Mouse (Mus musculus) heart, postnatal 0 days (tissue): ENCODE results near the gene Hcfc2. TPM values are rescaled to one million over a fixed set of nuclear protein-coding genes. Genes with fewer than 3 reads are reported as not detected.
A peak's percentile ranks its signal among the peaks of the same experiment; 100 is the strongest.

Experiments
- ATAC-seq: fragments of 200-750 bp; cut with Nextera tagmentation; 2 replicates; pipeline ENCODE4 v1.8.0; 2017; ENCODE audit warnings: low read depth, moderate number of reproducible peaks, moderate library complexity; ENCODE audit not compliant: insufficient read depth
- DNase-seq: peaks from one replicate; pipeline ENCODE4 v3.0.0-alpha.2; 2016; ENCODE audit warnings: low spot score
- H3K27ac ChIP-seq: fragments of 300-500 bp; sonication (generic); 2 replicates; pipeline ENCODE4 v1.5.1; 2014; ENCODE audit warnings: low read depth, mild to moderate bottlenecking
- H3K27me3 ChIP-seq: fragments of 300-500 bp; sonication (generic); 2 replicates; pipeline ENCODE4 v1.6.1; 2014; ENCODE audit warnings: low read length, mixed read lengths; ENCODE audit not compliant: control insufficient read depth, insufficient read depth
- H3K36me3 ChIP-seq: fragments of 300-500 bp; sonication (generic); replicated peaks from 2 replicates; pipeline ENCODE4 v1.6.1; 2014; ENCODE audit warnings: low read length, mixed read lengths; ENCODE audit not compliant: control insufficient read depth, insufficient read depth
- H3K4me1 ChIP-seq: fragments of 300-500 bp; sonication (generic); 2 replicates; pipeline ENCODE4 v1.6.1; 2014; ENCODE audit warnings: antibody characterized with exemption; ENCODE audit not compliant: control insufficient read depth, insufficient read depth
- H3K4me2 ChIP-seq: fragments of 300-500 bp; sonication (generic); 2 replicates; pipeline ENCODE4 v1.6.1; 2014; ENCODE audit warnings: low read depth, mild to moderate bottlenecking, low read length, moderate library complexity
- H3K4me3 ChIP-seq: fragments of 300-500 bp; sonication (generic); 2 replicates; pipeline ENCODE4 v1.5.1; 2014; ENCODE audit warnings: low read depth, low read length
- H3K9ac ChIP-seq: fragments of 300-500 bp; sonication (generic); replicated peaks from 2 replicates; pipeline ENCODE4 v1.6.1; 2014; ENCODE audit warnings: low read depth, low read length, mixed read lengths
- H3K9me3 ChIP-seq: fragments of 300-500 bp; sonication (generic); replicated peaks from 2 replicates; pipeline ENCODE4 v1.6.1; 2016; ENCODE audit warnings: low read length; ENCODE audit not compliant: control insufficient read depth
- CTCF ChIP-seq: IDR thresholded peaks from 2 replicates; pipeline ENCODE4 v1.5.1; 2016; ENCODE audit warnings: antibody characterized with exemption, control low read depth, low read depth
- EP300 ChIP-seq: IDR thresholded peaks from 2 replicates; pipeline ENCODE4 v1.6.1; 2016; ENCODE audit warnings: antibody characterized with exemption, low read depth
- WGBS: fragments of 180-500 bp; shearing (Covaris S2); extraction: QIAGEN DNeasy Blood & Tissue Kit; methylation state at CpG from one replicate; pipeline ENCODE4 v1.1.7; 2014; 5-methylcytosine and 5-hydroxymethylcytosine counted together
- polyA plus RNA-seq: library from polyadenylated mRNA; unstranded; fragments of >200 nt; fragmentation: Nextera tagmentation; extraction: Ambion mirVana; gene quantifications from 2 replicates; pipeline ENCODE4 v1.2.1, GENCODE M21; 2015
- total RNA-seq: library from RNA; depleted of rRNA; stranded (reverse); fragments of >200 nt; gene quantifications from 2 replicates; pipeline ENCODE4 v1.2.3, GENCODE M21; 2014; ENCODE audit warnings: low replicate concordance

Hcfc2 gene
- total and polyA plus RNA-seq, 2 experiments from 2014 or later = 30.5 to 34.3 TPM

DNA sequence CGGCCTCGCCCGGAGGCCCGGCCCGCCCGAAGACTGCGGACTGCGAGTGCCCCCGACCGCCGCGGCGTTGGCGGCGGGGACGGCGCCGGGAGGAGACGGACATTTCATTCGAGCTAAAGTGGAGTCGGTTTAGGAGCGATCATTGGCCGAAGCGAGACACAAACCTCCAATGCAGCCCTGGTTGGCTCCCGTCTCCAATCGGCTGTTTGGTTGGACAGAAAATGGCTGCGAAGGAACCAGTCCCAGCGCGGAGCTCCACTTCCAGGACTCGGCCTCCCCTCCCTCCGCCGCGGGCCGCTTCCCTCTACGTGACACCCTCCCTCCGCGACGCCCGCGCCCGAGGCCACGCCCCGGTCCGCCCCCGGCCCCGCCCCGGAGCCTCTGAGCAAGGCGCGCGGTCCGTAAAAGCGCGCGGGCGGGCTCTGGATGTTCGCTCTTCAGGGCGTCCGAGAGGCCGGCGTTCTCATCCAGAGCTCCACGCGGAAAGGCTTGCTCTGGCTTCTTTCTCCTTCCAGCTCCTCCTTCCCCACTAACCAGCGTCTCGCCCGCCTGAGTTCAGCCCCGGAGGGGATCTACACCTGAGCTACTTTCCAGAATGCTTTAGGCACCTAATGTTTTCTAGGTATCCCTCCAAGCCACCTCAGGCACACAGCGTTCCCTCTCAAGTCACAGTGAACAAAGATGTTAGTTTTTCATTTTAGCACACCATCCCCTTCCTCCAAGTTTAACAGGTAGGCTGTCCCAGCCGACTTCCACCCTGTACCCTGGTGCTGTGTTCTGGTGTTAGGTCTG is 68.1 kb downstream of the Hcfc2 start, which contains the start of gene Nfyb:
TSS of gene Nfyb (minus strand) at position 305 of the 792 bp plus-strand sequence.
- Histone ChIP-seq H3K27me3 (no peaks in the 10 kb centered on the region), H3K9ac (peak within 1 kb of the TSS; percentile 97), H3K4me3 (peak within 1 kb of the TSS; percentile 92), H3K4me2 (peak within 1 kb of the TSS; percentile 75), H3K4me1 (peaks cover 16% of the 10 kb centered on the region), H3K36me3 (peaks cover 19% of the 10 kb centered on the region), H3K9me3 (no peaks in the 10 kb centered on the region), H3K27ac (peak within 1 kb of the TSS; percentile 100)
- TF ChIP-seq CTCF (no peak), EP300 (0 out of 2 replicates have a peak, but pooled peaks have one; percentile 36)
- DNase-seq (peak; percentile 99), ATAC-seq (peak; percentile 94)
- under 1% methylated on average over 49 of the region's 68 CpGs for WGBS

DNA sequence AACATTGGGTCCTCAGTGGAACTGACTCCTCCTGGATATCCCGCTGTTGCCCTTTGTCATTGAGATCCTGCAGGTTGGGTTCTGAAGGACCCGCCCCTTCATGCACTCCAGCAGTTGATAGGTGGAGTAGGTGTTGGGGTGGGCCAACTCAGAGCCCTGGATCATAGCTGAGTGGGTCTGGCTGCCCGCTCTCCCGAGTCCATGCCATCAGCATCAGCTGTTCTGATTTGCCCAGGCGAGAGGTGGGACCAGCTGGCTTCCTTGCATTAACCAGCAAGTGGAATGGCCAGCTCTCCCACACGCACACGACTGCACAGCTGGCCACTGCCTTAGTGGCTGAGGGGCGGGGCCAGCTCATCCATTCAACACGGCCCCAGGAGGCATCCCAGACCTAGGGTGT is 72.9 kb downstream of the Hcfc2 start:
- Histone ChIP-seq H3K4me3 (no peak overlapping the region), H3K27me3 (no peaks in the 10 kb centered on the region), H3K27ac (no peak overlapping the region), H3K4me1 (peaks cover 4% of the 10 kb centered on the region; the same call in 1 of the 2 replicates), H3K36me3 (no peaks in the 10 kb centered on the region), H3K4me2 (no peak overlapping the region), H3K9me3 (no peaks in the 10 kb centered on the region), H3K9ac (no peak overlapping the region)
- no peak for ATAC-seq
- TF ChIP-seq CTCF = no peak
- no peak for TF ChIP-seq EP300
- DNase-seq = no peak
- 23% methylated on average over 9 of the region's 9 CpGs for WGBS

DNA sequence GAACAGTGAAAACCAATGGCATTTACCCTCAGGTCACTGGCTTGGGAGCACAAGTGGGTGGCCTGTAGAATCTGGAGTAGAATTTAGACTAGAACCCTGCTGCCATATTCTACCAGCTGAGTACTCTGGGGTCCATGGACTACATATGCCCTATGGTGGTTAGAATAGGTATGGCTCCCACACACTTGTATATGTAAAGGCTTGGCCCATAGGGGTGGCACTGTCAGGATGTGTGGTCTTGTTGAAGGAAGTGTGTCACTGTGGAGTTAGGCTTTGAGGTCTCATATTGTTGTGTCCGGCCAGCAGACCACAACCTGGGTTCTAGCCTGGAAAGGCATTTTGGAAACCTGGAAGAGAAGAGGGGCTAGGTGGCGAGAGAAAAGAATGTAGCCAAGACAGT is 74.8 kb downstream of the Hcfc2 start:
- TF ChIP-seq CTCF = no peak
- no peak for TF ChIP-seq EP300
- Histone ChIP-seq H3K4me2 (no peak overlapping the region), H3K4me1 (no peaks in the 10 kb centered on the region; the same call in 1 of the 2 replicates), H3K36me3 (no peaks in the 10 kb centered on the region), H3K27ac (no peak overlapping the region), H3K27me3 (no peaks in the 10 kb centered on the region), H3K4me3 (no peak overlapping the region), H3K9ac (no peak overlapping the region), H3K9me3 (no peaks in the 10 kb centered on the region)
- DNase-seq = no peak
- WGBS = 88% methylated on average over 2 of the region's 2 CpGs
- no peak for ATAC-seq

DNA sequence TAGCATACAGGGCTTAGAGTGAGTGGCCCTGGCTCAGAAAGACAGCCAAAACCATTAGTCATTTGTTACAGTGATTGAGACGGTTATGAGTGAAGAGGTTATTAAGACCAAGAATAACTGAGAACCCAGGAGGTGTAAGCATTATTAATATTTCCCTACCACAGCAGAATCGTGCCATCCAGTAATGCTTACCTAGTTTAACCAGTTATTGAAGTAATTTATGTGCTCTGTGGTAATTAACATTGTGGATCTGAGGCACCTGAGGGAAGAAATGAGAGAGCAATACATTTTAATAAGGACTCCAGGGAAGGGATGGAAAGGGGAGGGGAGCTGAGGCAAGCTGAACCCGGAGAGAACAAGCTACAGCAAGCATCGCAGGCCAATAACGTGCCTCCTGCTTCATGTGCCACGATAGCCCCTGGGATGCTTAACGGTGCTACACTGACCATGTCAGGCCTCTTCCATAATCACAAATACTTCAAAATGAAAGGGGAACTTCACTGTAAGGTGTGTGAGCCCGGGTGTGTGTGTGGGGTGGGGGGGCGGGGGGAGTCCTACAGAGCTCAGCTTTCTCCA is 75.7 kb downstream of the Hcfc2 start:
- Histone ChIP-seq H3K27ac (no peak overlapping the region), H3K36me3 (no peaks in the 10 kb centered on the region), H3K9me3 (no peaks in the 10 kb centered on the region), H3K27me3 (no peaks in the 10 kb centered on the region), H3K4me1 (no peaks in the 10 kb centered on the region; the same call in 1 of the 2 replicates), H3K4me2 (no peak overlapping the region), H3K9ac (no peak overlapping the region), H3K4me3 (no peak overlapping the region)
- ATAC-seq = no peak
- TF ChIP-seq EP300 = no peak
- no peak for TF ChIP-seq CTCF
- WGBS = 64% methylated on average over 9 of the region's 9 CpGs
- DNase-seq = no peak

DNA sequence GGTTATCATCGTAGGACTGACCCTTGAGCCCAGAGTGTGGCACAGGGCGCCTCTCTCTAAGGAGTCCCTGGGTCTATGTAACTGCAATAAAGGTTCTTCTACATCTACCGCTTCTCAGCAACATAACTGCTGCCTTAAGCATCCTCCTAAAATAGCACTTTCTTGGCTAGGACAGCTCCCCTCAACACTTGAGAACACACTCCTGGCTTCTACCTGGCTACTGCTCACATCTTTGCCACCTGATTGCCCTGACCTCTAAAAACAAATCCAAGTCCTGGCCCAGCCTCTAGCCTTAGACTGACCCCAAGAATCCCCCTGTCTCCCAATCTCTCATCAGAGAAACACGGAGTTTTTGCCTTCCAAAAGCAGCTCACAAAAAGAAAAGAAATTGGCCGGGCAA is 78.9 kb downstream of the Hcfc2 start:
- H3K27ac ChIP-seq = no peak overlapping the region
- H3K4me1 ChIP-seq = peaks cover 4% of the 10 kb centered on the region
- H3K4me2 ChIP-seq = no peak overlapping the region
- ATAC-seq (no peak), DNase-seq (no peak)
- no peaks in the 10 kb centered on the region for H3K9me3 ChIP-seq
- H3K36me3 ChIP-seq = no peaks in the 10 kb centered on the region
- TF ChIP-seq EP300 (no peak), CTCF (no peak)
- no peak overlapping the region for H3K4me3 ChIP-seq
- no peaks in the 10 kb centered on the region for H3K27me3 ChIP-seq
- H3K9ac ChIP-seq = no peak overlapping the region
- 86% methylated on average over 5 of the region's 5 CpGs for WGBS
